Mouse (Mus musculus) cerebellum, adult 11 months (tissue): ENCODE measurements around the gene Aldh1a2.

ENCODE experiments used
- DNase-seq: peaks from one replicate; pipeline ENCODE4 v3.0.0; 2022

Aldh1a2 gene

DNA sequence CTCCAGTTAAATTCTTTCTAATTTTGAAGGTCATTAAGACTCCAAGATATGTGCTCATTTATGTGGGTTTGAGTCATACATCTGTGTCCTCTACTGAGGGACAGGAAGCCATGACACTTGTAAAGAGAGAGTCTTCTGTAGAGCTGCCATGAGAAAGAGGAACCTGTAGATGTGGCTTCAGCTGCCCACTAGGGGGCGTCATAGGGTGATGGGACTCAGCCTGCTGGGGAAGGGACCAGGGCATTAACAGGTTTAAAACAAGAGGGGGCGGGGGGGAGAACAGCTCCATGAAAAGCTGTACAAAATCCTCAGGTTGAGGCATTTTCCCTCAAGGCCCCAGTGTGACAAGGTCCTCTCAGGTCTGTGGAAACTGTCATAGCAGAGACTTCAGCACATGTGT lies 88.0 kb downstream of the Aldh1a2 start:
- no peak for DNase-seq

DNA sequence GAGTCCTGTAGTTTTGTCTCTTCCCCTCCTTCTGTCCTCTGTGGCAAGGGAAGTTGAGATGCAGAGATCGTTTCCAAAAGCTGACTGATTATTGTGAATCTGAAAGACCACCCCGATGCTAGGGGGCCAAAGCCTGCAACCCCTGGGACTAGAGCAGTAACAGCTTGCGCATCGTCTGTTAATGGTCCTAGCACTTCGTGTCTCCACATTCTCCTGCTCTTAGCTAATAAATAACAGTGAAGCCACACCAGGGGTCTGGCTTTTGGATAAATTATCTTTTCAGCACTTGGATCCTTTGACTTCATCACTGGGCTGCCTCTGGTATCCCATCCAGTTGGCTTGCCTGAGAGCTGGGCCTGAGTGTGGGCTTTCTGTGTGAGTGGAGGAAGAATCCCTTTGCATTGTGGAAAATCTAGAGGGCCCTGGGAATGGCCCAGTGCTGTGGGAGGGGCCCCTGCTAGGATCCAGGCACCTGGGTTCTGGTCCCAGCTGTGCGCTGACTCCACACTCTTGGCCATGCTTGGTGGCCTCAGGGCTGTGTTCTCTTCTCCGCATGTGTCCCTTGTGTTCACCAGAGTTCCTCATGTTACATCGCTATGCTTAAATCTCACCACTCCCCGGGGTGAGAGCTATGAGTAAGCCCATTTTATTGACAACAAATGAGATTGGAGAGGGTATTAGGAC lies 91.7 kb downstream of the Aldh1a2 start:
- DNase-seq: no peak

DNA sequence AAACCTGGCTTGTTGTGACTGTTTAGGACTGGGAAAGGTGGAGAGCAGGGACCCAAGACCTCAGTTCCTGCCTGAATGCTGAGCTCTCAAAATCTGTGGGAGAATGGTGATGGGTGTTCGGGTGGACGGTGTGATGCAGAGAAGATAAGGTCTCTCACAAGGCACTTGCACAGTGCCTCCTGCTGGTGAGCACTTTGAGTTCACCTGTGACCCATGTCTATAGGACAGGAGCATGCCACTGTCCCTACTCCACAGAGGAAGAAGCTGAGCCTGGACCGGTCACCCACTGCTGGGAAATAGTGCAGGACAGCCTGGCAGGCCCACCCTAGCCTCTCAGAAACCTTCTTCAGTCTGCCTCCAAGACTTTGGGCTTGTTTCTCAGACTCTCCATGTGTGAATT lies 100.4 kb downstream of the Aldh1a2 start:
- DNase-seq: no peak

DNA sequence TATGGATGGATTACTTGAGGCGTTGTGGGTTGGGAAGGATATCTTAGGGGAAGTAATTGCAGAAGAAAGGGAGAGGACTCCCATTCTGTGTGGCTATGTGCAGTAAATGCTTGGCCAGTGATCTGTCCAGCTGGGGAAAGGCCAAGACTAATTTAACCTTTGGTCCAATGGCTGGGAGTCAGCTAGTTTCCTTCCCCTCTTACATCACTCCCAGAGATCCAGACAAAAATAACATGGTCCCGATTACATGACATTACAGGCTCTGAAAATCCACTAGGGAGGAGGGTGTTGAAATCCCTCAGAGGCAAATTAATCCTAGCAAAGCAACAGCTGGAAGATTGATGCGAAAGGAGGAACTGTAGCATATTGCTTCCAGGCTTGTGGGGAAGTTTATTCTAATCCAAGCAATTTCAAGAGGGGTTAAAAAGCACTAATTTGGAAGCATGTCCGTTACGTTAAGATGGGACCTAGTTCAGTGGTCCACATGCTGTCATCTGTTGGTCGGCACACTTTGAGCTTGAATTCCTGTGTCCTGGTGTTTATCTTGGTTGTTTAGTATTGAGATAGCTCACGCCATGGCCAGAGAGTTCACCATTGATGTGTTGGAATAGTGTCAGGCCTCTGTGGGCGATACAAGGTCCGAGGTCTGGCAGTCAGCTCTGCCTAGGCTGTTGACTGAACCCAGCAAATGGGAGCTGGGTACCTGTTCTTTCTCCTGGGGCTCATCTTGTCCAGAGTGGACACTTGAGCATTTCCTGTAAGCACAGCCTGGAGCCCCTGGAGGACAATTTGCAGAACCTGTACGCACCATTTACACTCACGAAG lies 101.7 kb downstream of the Aldh1a2 start:
- DNase-seq: no peak

DNA sequence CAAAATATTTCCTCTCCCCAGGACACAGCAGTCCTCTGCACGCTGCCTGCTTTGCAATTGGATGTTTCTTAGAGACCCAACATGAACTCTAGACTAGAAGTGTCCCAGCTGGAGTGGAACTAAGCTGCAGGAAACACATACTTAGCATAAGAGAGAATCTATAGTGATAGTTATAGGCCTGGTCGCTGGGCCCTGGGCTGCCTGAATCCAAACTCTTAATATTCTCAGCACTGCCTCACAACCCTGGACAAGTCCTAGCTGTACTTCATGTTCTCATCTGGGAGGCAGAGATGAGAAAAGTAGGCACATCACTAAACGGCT lies 102.3 kb downstream of the Aldh1a2 start:
- no peak for DNase-seq

DNA sequence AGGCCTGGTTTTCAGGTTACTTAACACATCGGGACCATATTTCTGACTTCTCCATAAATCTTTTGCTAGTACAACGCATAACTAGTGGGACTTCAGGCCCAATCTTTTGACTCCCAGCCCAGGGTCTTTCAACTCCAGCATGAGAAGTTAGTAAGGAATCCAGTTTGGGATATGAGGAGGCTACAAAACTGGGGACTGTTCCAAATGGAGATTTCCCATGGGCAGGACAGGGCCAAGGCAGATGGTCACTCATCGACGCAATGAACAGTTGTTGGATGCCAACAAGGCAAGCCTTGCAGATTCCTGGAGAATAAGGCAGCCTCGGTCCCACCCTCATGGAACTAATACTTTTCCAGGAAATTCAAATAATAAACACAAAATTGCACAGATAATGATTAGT lies 104.2 kb downstream of the Aldh1a2 start:
- no peak for DNase-seq

DNA sequence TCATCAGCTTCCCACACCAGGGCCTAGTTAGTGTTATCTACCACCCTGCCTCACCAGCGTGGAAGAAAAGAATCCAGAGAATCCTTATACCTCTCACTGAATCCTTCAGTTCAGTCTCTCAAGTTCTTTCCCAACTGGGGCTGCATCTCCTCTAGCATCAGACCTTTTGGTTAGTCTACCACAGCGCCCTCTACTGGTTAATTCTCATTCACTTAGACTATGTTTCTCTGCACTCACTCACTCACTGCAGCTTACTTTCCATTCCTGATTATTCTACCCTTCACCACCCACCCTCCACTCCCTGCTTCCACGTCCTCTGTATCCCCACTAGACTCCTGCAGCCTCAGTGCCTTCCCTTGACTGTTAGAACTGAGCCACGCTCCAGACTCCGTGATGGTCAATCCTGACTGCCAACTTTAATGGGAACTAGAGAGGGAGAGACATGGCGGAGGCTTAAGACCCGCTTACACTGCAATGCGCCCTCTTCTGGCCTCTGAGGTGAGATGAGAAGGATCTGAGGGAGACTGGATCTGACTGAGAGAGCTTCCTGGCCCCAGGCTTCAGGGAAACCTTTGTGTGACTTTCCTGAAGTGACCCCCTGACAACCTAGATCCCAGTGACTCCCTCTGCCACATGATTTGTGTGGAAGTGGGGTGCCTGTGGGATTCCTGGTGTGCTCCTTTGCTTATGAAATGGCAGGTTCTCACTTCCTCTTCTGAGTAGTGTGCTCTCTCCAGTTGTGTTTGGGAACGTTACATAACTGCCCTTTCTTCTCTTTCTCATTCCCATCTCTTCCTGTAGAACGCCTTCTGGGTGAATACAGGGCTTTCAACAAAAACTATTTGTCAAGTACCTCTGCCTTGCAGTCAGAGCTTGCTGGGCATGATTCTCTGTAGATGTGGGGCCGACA lies 104.9 kb downstream of the Aldh1a2 start:
- DNase-seq: no peak

DNA sequence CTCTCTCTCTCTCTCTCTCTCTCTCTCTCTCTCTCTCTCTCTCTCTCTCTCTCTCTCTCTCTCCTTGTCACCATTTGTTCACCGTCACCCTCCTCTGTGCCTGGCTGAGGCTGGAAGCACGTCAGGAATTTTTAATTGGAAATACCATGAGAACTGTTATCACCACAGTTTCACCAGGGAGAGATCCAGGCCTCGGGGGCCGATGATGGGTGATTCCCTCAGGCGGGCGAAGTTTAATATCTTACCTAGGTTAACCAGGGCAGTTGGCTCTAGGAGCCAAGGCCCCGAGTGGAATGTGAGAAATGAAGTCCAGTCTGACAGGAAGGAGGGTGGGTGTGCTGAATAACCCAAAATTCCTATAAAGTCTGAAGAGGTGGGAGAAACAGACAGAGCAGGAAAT lies 105.8 kb downstream of the Aldh1a2 start:
- DNase-seq: no peak

DNA sequence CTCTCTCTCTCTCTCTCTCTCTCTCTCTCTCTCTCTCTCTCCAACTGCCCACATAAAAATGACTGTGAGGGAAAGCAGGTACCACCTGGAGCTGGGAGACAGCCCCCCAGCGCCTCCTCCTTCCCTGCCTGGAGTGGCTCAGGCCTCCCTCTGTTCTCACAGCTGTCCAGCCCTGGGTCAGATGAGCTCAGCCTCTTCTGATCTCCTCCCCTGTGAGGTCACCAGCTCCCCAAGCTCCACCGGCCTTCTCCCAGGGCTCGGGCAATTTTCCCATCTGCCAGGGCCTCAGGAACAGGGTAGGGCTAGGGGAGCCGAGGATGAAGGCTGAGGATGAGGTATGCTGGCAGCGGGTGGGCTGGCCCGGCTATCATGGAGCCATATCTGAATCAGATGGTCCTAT lies 106.3 kb downstream of the Aldh1a2 start:
- no peak for DNase-seq

DNA sequence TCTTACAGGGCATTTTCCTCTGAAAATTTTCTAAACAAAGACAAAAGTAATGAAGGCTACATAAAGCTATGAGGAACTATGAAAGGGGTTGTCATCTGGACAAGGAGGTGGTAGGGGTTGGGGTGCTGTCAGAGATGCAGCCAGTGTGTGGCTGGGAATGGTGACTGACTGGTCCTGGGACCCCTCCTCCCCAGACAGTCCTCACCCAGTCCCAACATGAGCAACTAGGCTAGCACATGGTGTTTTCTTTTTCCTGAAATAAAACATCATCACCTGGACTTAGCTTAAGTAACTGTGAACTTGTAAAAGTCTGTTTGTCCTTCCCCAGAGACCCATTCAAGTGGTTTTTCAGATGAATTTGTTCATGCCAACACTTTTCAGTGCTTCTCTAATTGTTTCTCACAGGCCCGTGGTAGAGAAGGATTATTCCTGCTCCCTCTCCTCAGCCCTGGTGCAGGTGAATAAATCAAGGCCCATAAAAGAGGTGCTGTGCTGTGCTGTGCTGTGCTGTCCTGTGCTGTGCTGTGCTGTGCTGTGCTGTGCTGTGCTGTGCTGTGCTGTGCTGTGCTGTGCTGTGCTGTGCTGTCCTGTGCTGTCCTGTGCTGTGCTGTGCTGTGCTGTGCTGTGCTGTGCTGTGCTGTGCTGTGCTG lies 107.8 kb downstream of the Aldh1a2 start:
- DNase-seq: no peak

DNA sequence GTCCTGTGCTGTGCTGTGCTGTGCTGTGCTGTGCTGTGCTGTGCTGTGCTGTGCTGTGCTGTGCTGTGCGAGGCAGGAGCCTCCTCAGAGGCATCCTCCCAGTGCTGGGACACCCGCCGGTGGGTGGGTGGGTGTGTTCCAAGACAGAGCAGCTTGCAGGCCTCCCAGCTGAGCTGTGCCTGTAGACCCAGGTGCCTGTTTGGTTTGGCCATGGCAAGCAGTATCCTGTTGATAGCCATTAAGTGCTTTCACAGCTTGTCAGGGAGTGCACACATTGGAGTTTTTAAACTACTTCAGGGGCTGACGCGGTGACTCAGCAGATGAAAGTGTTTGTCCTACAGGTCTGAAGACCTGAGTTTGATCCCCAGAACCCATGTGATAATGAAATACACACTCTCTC lies 108.5 kb downstream of the Aldh1a2 start:
- DNase-seq: no peak

DNA sequence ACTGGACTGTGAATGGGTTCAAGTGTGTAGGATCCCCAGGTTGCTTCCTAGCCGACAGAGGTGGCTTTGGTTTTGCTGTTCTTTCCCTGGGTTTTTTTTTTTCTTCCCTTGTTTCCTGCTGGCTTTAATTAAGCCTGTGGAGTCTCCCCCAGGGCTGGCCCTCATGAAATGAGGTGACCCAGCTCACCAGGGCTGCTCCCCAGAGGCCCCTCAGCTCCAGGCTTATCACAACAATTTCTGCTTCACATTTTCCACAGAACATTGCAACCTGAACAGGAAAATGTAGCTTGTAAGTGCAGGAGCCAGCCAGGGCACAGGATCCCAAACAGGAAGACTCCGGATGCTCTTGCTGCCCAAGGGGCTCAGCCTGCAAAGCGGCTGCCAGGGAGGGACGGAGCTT lies 110.7 kb downstream of the Aldh1a2 start:
- no peak for DNase-seq

DNA sequence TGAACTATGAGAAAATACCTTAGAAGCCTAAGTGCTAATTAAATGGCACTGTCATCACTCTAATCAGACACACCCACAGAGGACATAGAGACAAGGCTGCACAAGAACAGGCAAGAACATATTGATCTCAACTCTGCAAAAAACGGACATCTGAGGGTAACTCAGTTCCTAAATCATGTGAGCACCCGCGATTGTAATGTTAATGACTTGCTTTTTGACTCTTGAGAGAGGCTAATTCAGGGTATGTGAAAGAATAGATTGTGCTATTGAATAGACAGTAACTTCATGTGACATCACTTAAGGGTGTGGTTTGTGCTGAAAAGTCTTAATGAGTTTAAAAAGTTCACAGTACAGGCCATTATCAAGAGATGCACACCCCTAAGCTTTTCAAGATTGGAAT lies 116.1 kb downstream of the Aldh1a2 start:
- no peak for DNase-seq

DNA sequence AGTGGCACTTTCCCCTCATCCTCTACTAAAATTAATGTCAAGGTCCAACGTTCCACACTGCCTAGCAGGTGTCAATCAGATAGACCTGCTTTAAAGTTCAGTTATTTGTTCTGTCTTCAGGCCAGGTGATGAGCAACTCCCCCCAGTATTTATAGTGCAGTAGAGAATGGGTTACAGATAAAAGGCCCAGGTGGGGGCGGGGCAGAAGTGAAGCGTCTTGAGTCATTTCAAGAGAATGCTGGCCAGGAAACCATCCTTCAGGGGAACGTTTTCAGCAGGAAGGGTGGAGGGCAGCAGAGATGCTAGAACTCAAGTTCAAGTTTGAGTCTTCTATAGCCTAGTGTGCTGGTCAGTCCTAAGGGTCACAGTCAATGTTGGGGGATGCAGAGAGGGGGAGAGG lies 121.1 kb downstream of the Aldh1a2 start:
- no peak for DNase-seq

DNA sequence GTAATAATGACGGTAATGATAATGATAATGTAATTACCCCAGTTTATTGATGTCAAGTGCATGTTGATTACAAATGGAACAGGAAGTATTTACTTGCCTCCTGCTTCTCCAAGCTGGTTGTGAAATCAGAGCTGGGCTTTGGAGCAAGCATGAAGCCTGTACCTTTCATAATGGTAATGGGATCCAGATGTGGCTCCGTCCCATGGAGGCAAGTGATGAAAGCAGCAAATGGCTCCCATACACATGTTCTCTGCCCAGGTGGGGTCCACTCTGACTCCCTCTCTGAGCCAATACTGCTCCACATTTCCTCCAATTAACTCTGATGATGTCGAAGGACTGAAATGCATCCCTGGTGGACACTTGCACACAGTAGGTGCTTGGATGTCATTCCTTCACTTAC lies 121.8 kb downstream of the Aldh1a2 start:
- DNase-seq: no peak

DNA sequence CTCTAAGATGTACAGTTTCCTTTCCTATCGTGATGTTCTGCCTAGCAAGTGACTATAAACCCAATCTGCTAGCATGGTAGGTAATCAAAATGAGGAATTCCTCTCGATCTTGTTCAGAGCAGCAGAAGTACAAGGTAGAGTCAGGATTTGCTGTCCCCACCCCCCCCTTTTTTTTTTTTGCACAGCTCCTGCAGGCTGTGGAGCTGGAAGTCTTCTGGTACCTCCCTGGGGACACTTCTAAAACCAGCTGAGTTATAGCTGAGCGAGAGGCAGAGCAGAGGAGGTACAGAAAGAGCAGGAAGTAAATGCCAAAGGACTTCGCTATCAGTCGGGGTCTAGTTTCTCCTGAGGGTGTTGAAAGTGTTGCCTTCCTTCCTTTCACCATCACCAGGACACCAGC lies 124.5 kb downstream of the Aldh1a2 start:
- DNase-seq: no peak
